Mouse (Mus musculus): ENCODE data around the gene Moxd2.
A peak's percentile ranks its signal among the peaks of the same experiment; 100 is the strongest.

Moxd2 gene

DNA sequence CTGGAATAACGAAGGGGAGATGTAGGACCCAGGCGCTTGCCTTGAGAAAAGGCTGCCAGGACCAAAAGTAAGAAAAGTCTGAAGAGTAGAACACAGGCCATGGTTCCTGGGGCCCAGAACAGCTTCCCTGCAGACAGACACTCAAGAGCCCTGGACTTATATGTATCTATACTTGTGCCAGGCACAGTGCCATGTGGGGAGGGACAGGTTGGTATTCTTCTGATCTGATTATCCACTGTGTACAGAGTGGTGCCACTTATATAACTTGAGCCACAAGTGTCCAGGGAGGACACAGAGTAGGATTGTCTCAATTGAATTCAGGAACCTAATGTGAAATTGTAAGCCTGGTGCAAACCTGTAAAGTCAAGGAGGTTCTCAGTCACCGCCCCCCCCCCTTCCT, at the start of gene Moxd2:
Gene Moxd2, minus strand, starts transcription at position 101 of the 400 bp plus-strand sequence.
- DNase-seq (ENCODE audit: low read depth), result no peak

DNA sequence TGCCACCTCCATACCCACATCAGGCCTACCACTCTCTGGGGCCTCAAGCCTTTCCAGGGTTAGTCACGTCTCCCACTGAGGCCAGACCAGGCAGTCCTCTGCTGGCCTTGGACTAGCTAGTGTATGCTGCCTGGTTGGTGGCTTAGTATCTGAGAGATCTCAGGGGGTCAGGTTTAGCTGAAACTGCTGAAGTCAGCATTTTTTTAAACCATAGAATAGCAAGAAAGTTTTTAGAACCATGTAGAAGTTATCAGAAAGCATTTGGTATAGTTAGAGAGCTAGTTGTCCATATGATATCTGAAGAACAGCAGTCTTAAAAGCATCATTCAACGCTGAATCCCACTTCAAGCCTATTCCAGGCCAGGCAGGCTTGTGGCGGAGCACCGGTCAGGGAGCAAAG, 32.7 kb upstream of the Moxd2 start:
- DNase-seq (ENCODE audit: low read depth), result no peak

DNA sequence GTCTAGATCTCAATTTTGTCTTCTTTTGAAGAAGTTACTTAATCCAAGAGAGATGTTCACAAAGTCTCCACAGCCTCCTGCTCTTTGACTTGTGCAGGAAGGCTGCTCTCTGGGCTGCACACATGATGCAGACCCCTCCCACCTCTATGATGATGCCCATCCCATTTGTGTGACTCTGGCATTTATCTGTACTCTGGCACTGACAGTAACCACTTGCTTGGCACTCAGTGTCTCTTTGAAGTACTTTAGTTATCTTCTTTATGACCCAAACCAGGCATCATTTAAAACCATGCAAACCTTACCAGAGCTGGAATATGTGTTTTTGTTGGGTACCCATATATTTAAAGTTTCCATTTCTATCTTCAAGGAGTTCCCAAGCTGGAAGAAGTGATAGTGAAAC, 13.0 kb upstream of the Moxd2 start, which contains the start of gene Prss58:
Gene Prss58, minus strand, starts transcription at position 101 of the 400 bp plus-strand sequence.
- no peak for DNase-seq (ENCODE audit: low read depth)

DNA sequence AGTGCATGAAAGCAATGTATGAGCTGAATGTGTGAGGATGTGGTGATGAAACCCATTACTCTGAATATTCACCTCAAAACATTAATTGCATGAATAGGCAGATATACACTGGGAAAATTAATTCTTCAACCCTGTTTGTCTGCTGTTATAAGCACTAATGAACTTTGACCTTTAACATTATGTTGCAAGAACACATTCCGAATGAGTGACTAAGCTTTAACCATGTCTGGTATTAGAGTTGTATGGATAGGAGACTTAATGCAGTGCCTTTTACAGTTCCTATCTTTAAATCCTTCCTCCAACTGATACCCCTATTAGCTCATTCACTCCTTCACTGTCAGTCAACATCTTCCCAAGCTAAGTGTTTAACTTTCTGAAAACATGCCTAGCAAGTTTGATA, 7.4 kb upstream of the Moxd2 start:
- no peak for DNase-seq (ENCODE audit: low read depth)

DNA sequence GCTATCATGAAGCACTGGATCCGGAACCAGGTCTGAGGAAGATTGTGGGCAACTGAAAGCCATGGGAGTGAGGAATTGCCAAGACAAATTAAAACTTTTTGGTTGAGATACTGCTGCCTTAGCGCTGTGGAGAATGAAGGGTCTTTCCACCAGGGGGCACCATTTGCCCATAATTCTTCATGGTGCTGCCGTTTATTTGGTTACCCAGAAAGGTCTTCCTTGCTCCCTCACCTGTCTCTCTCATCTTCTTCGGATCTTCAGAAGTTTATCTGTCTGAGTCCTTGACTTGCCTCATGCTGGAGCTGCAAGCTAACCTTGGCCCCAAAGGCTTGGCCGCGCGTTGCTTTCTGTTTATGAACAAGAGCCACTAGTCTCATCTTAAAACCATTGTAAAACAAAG, 6.3 kb upstream of the Moxd2 start:
- peak; percentile 24 for DNase-seq (ENCODE audit: low read depth)

DNA sequence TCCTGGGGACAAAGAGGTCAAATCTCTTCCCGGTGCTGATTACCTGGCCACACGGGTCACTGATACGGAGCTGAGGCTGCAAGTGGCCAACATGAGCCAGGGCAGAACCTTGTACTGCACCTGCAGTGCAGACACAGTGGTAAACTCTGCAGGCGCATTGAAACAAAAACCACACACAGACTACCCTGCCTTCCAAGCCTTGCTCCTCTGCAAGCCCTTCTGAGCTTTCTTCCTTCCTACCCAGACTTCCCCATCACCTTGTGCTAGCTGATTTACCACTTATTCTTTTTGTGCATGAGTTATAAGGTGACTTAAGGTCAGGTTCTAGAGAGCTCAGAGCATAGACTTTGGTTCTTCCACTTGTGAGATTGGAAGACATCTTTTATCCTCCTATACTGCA, 4.5 kb upstream of the Moxd2 start:
- DNase-seq (ENCODE audit: low read depth), result no peak

DNA sequence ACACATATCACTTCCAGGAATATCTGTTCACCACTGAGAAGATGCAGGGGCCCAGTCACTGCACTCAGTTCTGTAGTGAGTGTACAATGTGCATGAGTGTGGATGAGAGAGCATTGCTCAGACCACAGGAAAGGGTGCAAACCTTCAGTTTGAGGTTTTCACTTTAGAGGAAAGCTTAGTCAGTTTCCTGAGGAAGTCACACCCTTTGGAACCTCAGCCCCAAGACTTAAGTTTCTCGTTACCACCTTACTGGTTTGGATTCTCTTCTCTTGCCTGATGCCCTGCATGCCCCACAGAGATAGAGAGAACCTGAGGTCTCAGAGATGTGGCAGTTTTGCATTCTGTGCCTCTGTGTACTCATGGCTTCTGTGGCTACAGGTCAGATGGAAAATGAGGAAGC, 3.7 kb upstream of the Moxd2 start:
- DNase-seq (ENCODE audit: low read depth), result no peak

DNA sequence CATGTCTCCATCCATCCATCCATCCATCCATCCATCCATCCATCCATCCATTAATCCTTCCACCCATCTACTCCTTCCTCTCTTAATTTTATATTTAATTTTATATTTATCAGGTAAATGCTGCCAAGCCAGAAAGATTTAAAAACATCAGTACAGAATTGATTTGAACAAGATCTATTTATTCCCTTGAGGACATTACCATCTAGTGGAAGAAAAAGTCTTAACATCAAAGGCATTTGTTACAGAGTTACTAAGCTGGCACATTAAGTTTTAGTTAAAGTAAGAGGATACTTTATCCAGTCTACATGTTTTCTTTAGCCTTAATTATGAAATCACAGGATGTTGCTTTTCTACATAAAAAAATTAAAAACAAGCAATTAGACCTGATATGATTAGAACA, 42.0 kb downstream of the Moxd2 start:
- DNase-seq (ENCODE audit: low read depth), result no peak
